Mouse (Mus musculus) kidney, adult 2 months (tissue): ENCODE results near the gene Tbx6.

Source experiments
- CTCF ChIP-seq: fragments of 200-500 bp; conservative IDR thresholded peaks from 2 replicates; pipeline ENCODE4 v1.5.1; 2011; ENCODE audit warnings: low read depth, mild to moderate bottlenecking, control low read depth, low read length, moderate library complexity, mixed read lengths; ENCODE audit not compliant: insufficient read depth, insufficient read length
- POLR2A ChIP-seq: fragments of 200-500 bp; IDR thresholded peaks from one replicate; pipeline ENCODE4 v1.6.1; 2011; ENCODE audit warnings: low read depth, low read length, control low read depth

- no peak for TF ChIP-seq POLR2A
- no peak for TF ChIP-seq CTCF
Measured at GRCm38 (mm10) chr7:126823940-126824339, 42.7 kb downstream of the Tbx6 start.
